ENCODE assay signal across 9 mouse cellular contexts in genomic region chr15:102025136-102025872, GRCm38 (mm10). TPM values are rescaled to one million over a fixed set of nuclear protein-coding genes. Genes with fewer than 3 reads are reported as not detected.
A peak's percentile ranks its signal among the peaks of the same experiment; 100 is the strongest.
DNase-seq lines count a peak whose midpoint lies in the region; ATAC-seq and TF ChIP-seq lines count a peak whose summit lies in the region.
"Had no signal": no experiment of that assay in that cellular context is flagged by ENCODE, and none has a peak within 500 bp of the region (broad histone marks: within the 10 kb centered on the region; RNA-seq: fewer than 3 reads in every experiment).

No protein-coding gene starts in this region.

- TF ChIP-seq CTCF in kidney, adult 2 months (conservative IDR thresholded peaks at IDR 0.05; ENCODE audit: insufficient read depth, insufficient read length, low read depth, low read length): no peak

- no peaks in the 10 kb centered on the region for H3K9me3 ChIP-seq in embryonic facial prominence, embryonic 14.5 days (ENCODE audit: control insufficient read depth, low read length)
- no peaks in the 10 kb centered on the region for H3K9me3 ChIP-seq in neural tube, embryonic 11.5 days (ENCODE audit: control insufficient read depth, low read length)
- H3K9me3 ChIP-seq: G1E had no signal

- peak overlapping the region; percentile 60 for H3K9ac ChIP-seq in embryonic facial prominence, embryonic 14.5 days (ENCODE audit: low read depth, low read length)
- H3K9ac ChIP-seq in neural tube, embryonic 11.5 days (ENCODE audit: low read length): peak overlapping the region; percentile 35; the same call in 1 of the 2 replicates

- H3K4me2 ChIP-seq in embryonic facial prominence, embryonic 14.5 days (ENCODE audit: low read depth, low read length): peak overlapping the region; percentile 45
- H3K4me2 ChIP-seq in neural tube, embryonic 11.5 days (ENCODE audit: low read depth): peak overlapping the region; percentile 31; the same call in 1 of the 2 replicates

- no peaks in the 10 kb centered on the region for H3K27me3 ChIP-seq in kidney, adult 2 months (replicated peaks; ENCODE audit: control insufficient read depth, insufficient read depth, low read length)
- peaks cover 31% of the 10 kb centered on the region for H3K27me3 ChIP-seq in embryonic facial prominence, embryonic 14.5 days (replicated peaks; ENCODE audit: control insufficient read depth, insufficient read depth, low read length)
- H3K27me3 ChIP-seq in neural tube, embryonic 11.5 days (ENCODE audit: control insufficient read depth, insufficient read depth, low read length): peaks cover 36% of the 10 kb centered on the region

- ATAC-seq in embryonic facial prominence, embryonic 14.5 days (ENCODE audit: low read depth): peak; percentile 66
- no peak for ATAC-seq in neural tube, embryonic 11.5 days (ENCODE audit: insufficient read depth, low FRiP score, low TSS enrichment)
- no peak for ATAC-seq in erythroid progenitor cell, adult 5-6 weeks (replicated peaks; ENCODE audit: low FRiP score, poor library complexity, severe bottlenecking)

- H3K4me1 ChIP-seq in kidney, adult 2 months (ENCODE audit: control insufficient read depth, insufficient read depth, low read length): peaks cover 4% of the 10 kb centered on the region; the same call in 1 of the 2 replicates
- H3K4me1 ChIP-seq in embryonic facial prominence, embryonic 14.5 days (ENCODE audit: control insufficient read depth, insufficient read depth, low read length): peaks cover 25% of the 10 kb centered on the region
- no peaks in the 10 kb centered on the region; the same call in 1 of the 2 replicates for H3K4me1 ChIP-seq in neural tube, embryonic 11.5 days (ENCODE audit: control insufficient read depth, insufficient read depth, low read length)

- WGBS in kidney, adult 2 months: 21% methylated on average over 22 of the region's 22 CpGs
- WGBS in embryonic facial prominence, embryonic 14.5 days: 15% methylated on average over 21 of the region's 22 CpGs
- 5% methylated on average over 22 of the region's 22 CpGs for WGBS in neural tube, embryonic 11.5 days

- peak; percentile 18 for DNase-seq in kidney, adult 2 months
- DNase-seq in kidney, adult 18-20 months: no peak
- peak; percentile 65 for DNase-seq in embryonic facial prominence, embryonic 14.5 days (ENCODE audit: low spot score)
- peak; percentile 48 for DNase-seq in kidney, postnatal 10 days
- peak; percentile 32 for DNase-seq in neural tube, embryonic 11.5 days (ENCODE audit: low spot score)
- no peak for DNase-seq in frontal cortex, postnatal 14 days (ENCODE audit: low spot score in 2 of 2)
- DNase-seq in frontal cortex, adult 2 months (ENCODE audit: extremely low spot score in 1 of 2, low spot score in 1 of 2): no peak

- TF ChIP-seq POLR2A in kidney, adult 2 months (IDR thresholded peaks at IDR 0.05; ENCODE audit: low read depth, low read length): no peak

- no peak overlapping the region for H3K4me3 ChIP-seq in kidney, adult 2 months (ENCODE audit: insufficient read depth, low read depth, low read length)
- peak overlapping the region; percentile 8; the same call in 1 of the 2 replicates for H3K4me3 ChIP-seq in embryonic facial prominence, embryonic 14.5 days (ENCODE audit: low read depth, low read length)
- H3K4me3 ChIP-seq in neural tube, embryonic 11.5 days (ENCODE audit: low read depth, low read length): no peak overlapping the region

- H3K27ac ChIP-seq in kidney, adult 2 months (ENCODE audit: insufficient read depth, low read depth, low read length): no peak overlapping the region
- H3K27ac ChIP-seq in embryonic facial prominence, embryonic 14.5 days (replicated peaks; ENCODE audit: low read depth, low read length): peak overlapping the region; percentile 67
- no peak overlapping the region for H3K27ac ChIP-seq in neural tube, embryonic 11.5 days (ENCODE audit: low read depth, low read length)

- H3K36me3 ChIP-seq in kidney, adult 2 months (ENCODE audit: control insufficient read depth, insufficient read depth, low read length): no peaks in the 10 kb centered on the region
- no peaks in the 10 kb centered on the region for H3K36me3 ChIP-seq in embryonic facial prominence, embryonic 14.5 days (ENCODE audit: control insufficient read depth, insufficient read depth, low read length)
- no peaks in the 10 kb centered on the region for H3K36me3 ChIP-seq in neural tube, embryonic 11.5 days (ENCODE audit: control insufficient read depth, insufficient read depth, low read length)
- H3K36me3 ChIP-seq: G1E had no signal

RNA-seq across cellular contexts. Expression of gene Krt18, which starts 2.7 kb away (rescaled TPM):
- polyA plus RNA-seq in kidney, adult 2 months (2012; rRNA removed): 20.7 and 25.0 TPM in 2 replicates
- 61.0 and 70.0 TPM in 2 replicates for polyA plus RNA-seq in embryonic facial prominence, embryonic 14.5 days (2014; fragmentation: Nextera tagmentation; extraction: Ambion mirVana)
- polyA plus RNA-seq in neural tube, embryonic 11.5 days (2014; fragmentation: Nextera tagmentation; extraction: Ambion mirVana): 8.1 and 10.1 TPM in 2 replicates
- 1.7 TPM in 1 of 2 replicates, not detected in the other for total RNA-seq in erythroid progenitor cell, adult 5-6 weeks (2015; ENCODE audit: low replicate concordance)
- 0.26 TPM in 1 of 2 replicates, not detected in the other for total RNA-seq in erythroid progenitor cell, adult 5-6 weeks (2017; ENCODE audit: low replicate concordance)
- polyA plus RNA-seq in frontal cortex, adult 2 months (2012; rRNA removed): 1.4 and 3.5 TPM in 2 replicates
- total RNA-seq: G1E had no signal
- polyA plus RNA-seq: G1E had no signal

RNA-seq across cellular contexts. Expression of gene Krt8, which starts 21.0 kb away (rescaled TPM):
- polyA plus RNA-seq in kidney, adult 2 months (2012; rRNA removed): 82.8 and 88.0 TPM in 2 replicates
- 69.1 and 105 TPM in 2 replicates for polyA plus RNA-seq in embryonic facial prominence, embryonic 14.5 days (2014; fragmentation: Nextera tagmentation; extraction: Ambion mirVana)
- 13.1 and 13.5 TPM in 2 replicates for polyA plus RNA-seq in neural tube, embryonic 11.5 days (2014; fragmentation: Nextera tagmentation; extraction: Ambion mirVana)
- total RNA-seq in erythroid progenitor cell, adult 5-6 weeks (2015; ENCODE audit: low replicate concordance): not detected in 2 replicates
- not detected in 2 replicates for total RNA-seq in erythroid progenitor cell, adult 5-6 weeks (2017; ENCODE audit: low replicate concordance)
- polyA plus RNA-seq in frontal cortex, adult 2 months (2012; rRNA removed): 1.7 and 4.5 TPM in 2 replicates
- total RNA-seq: G1E had no signal
- polyA plus RNA-seq: G1E had no signal

RNA-seq across cellular contexts. Expression of gene Eif4b, which starts 48.3 kb away (rescaled TPM):
- 92.1 and 124 TPM in 2 replicates for polyA plus RNA-seq in kidney, adult 2 months (2012; rRNA removed)
- polyA plus RNA-seq in embryonic facial prominence, embryonic 14.5 days (2014; fragmentation: Nextera tagmentation; extraction: Ambion mirVana): 123 and 141 TPM in 2 replicates
- polyA plus RNA-seq in neural tube, embryonic 11.5 days (2014; fragmentation: Nextera tagmentation; extraction: Ambion mirVana): 113 and 121 TPM in 2 replicates
- 34.2 and 49.9 TPM in 2 replicates for total RNA-seq in erythroid progenitor cell, adult 5-6 weeks (2015; ENCODE audit: low replicate concordance)
- 89.8 and 92.8 TPM in 2 replicates for total RNA-seq in erythroid progenitor cell, adult 5-6 weeks (2017; ENCODE audit: low replicate concordance)
- 108 and 115 TPM in 2 replicates for polyA plus RNA-seq in frontal cortex, adult 2 months (2012; rRNA removed)

Comparison
In these comparisons a context has a peak if more than half of its experiments do, and no peak if none do; other contexts are left out.
1. DNase-seq: peak in kidney, adult 2 months (single experiment), embryonic facial prominence, embryonic 14.5 days (single experiment), kidney, postnatal 10 days (single experiment) and neural tube, embryonic 11.5 days (single experiment); none in kidney, adult 18-20 months (single experiment), frontal cortex, postnatal 14 days (0 of 2) and frontal cortex, adult 2 months (0 of 2).